Mouse (Mus musculus): ENCODE measurements at regions not wholly inside any gene's neighbourhood (a gene's known extent, or its start where the extent isn't known, plus 50 kb on each side); places are given as distances from the start of the nearest gene placed in this dataset.
"Not testable (repeated sequence)": the region's sequence is repeated elsewhere in the genome, so short reads cannot be mapped to it uniquely, and the experiment has no call there.

DNA sequence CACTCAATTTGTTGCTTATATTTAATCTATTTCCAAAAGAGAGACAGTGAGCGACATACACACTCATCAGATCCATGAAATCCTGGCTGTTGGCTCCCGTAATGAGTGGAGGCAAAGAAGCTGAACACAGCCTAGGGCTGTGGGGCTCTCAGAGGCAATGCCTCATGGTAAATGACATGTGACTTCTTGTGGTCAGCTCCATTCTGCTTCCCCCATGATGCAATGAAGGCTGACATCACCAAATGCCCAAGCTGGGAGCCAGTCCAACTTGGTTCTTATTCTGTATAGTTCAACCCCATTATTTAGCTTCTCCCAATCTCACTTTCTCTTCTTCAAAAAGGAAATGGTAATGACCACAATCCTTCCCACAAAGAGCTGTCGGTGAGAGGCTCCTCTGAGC, 262.5 kb downstream of the Tpbg start:
- Histone ChIP-seq H3K9ac (ENCODE audit: low read length) (no peak overlapping the region), H3K27ac (ENCODE audit: low read length) (no peak overlapping the region), H3K4me1 (replicated peaks; ENCODE audit: control insufficient read depth, insufficient read depth, low read length) (0 out of 2 replicates have a peak, but pooled peaks cover 3% of the 10 kb centered on the region), H3K4me3 (ENCODE audit: low read length) (no peak overlapping the region), H3K36me3 (ENCODE audit: control insufficient read depth, insufficient read depth, low read length) (no peaks in the 10 kb centered on the region), H3K27me3 (ENCODE audit: control insufficient read depth, insufficient read depth, low read depth, low read length) (no peaks in the 10 kb centered on the region), H3K4me2 (ENCODE audit: low read depth, low read length) (no peak overlapping the region), H3K9me3 (ENCODE audit: control insufficient read depth, low read length) (no peaks in the 10 kb centered on the region)
- 66% methylated on average over 3 of the region's 3 CpGs for WGBS
- 0 out of 2 replicates have a peak, but pooled peaks have one; percentile 23 for ATAC-seq (ENCODE audit: low read depth)

DNA sequence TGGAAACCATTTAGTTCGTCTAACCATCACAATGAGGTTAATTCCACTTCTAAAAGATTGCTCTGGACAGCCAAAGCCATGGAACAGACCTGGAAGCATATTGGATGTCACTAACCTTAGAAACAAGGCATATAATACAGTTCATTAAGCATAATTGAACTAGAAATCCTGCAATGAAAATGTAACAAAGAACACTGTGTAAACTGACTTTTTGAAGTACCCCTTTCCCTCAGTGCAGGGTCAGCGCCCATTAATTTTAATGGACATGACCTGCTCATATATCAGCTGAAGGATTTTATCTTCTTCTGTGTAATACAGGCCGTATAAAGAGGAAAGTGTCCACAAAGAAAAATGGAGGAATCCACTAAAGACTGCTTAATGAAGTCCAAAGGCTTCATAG, 263.7 kb downstream of the Tpbg start:
- H3K36me3 ChIP-seq (ENCODE audit: control insufficient read depth, insufficient read depth, low read length) = no peaks in the 10 kb centered on the region
- no peaks in the 10 kb centered on the region for H3K27me3 ChIP-seq (ENCODE audit: control insufficient read depth, insufficient read depth, low read depth, low read length)
- H3K4me2 ChIP-seq (ENCODE audit: low read depth, low read length) = no peak overlapping the region
- peaks cover 6% of the 10 kb centered on the region; the same call in 1 of the 2 replicates for H3K4me1 ChIP-seq (replicated peaks; ENCODE audit: control insufficient read depth, insufficient read depth, low read length)
- WGBS = 75% methylated on average over 3 of the region's 3 CpGs
- H3K27ac ChIP-seq (ENCODE audit: low read length) = no peak overlapping the region
- no peaks in the 10 kb centered on the region for H3K9me3 ChIP-seq (ENCODE audit: control insufficient read depth, low read length)
- no peak overlapping the region for H3K9ac ChIP-seq (ENCODE audit: low read length)
- H3K4me3 ChIP-seq (ENCODE audit: low read length) = no peak overlapping the region
- no peak for ATAC-seq (ENCODE audit: low read depth)

GRCm38 (mm10) chr9:86109906-86110305, 267.7 kb downstream of the Tpbg start:
- Histone ChIP-seq H3K4me3 (ENCODE audit: low read length) (no peak overlapping the region), H3K4me2 (ENCODE audit: low read depth, low read length) (no peak overlapping the region)
- WGBS = 18% methylated on average over 1 of the region's 1 CpGs

DNA sequence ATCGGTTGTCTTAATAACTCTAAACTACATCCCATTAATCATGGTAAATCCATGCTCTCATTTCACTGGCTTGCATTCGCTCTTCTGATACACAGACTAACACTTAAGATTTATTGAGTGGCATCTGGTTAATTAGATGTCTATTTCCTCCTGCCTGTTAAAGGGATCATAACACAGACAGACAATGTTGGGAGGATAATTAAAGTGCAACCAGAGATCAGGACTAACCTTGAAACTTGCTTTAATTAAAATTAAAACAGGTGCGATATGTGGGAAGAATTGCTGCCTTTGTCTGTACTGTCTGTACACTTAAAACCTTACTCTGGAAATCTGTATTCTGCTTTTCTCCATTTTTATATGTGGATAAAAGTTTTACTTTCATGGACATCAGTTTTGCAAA, 277.2 kb downstream of the Tpbg start:
- H3K27me3 ChIP-seq (ENCODE audit: control insufficient read depth, insufficient read depth, low read depth, low read length) = no peaks in the 10 kb centered on the region
- H3K9me3 ChIP-seq (ENCODE audit: control insufficient read depth, low read length) = no peaks in the 10 kb centered on the region
- H3K4me1 ChIP-seq (replicated peaks; ENCODE audit: control insufficient read depth, insufficient read depth, low read length) = no peaks in the 10 kb centered on the region
- H3K9ac ChIP-seq (ENCODE audit: low read length) = no peak overlapping the region
- 79% methylated on average over 3 of the region's 3 CpGs for WGBS
- no peak overlapping the region for H3K4me2 ChIP-seq (ENCODE audit: low read depth, low read length)
- no peak overlapping the region for H3K27ac ChIP-seq (ENCODE audit: low read length)
- no peak for ATAC-seq (ENCODE audit: low read depth)
- H3K36me3 ChIP-seq (ENCODE audit: control insufficient read depth, insufficient read depth, low read length) = no peaks in the 10 kb centered on the region
- H3K4me3 ChIP-seq (ENCODE audit: low read length) = no peak overlapping the region

More at GRCm38 (mm10) chr9:86109906-86110305, 267.7 kb downstream of the Tpbg start:
- H3K9ac ChIP-seq (ENCODE audit: low read length) = no peak overlapping the region
- H3K36me3 ChIP-seq (ENCODE audit: control insufficient read depth, insufficient read depth, low read length) = no peaks in the 10 kb centered on the region
- no peaks in the 10 kb centered on the region for H3K9me3 ChIP-seq (ENCODE audit: control insufficient read depth, low read length)
- H3K27ac ChIP-seq (ENCODE audit: low read length) = no peak overlapping the region
- H3K27me3 ChIP-seq (ENCODE audit: control insufficient read depth, insufficient read depth, low read depth, low read length) = no peaks in the 10 kb centered on the region
- H3K4me1 ChIP-seq (replicated peaks; ENCODE audit: control insufficient read depth, insufficient read depth, low read length) = peaks cover 6% of the 10 kb centered on the region; the same call in 1 of the 2 replicates
- ATAC-seq (ENCODE audit: low read depth) = peak; percentile 89

DNA sequence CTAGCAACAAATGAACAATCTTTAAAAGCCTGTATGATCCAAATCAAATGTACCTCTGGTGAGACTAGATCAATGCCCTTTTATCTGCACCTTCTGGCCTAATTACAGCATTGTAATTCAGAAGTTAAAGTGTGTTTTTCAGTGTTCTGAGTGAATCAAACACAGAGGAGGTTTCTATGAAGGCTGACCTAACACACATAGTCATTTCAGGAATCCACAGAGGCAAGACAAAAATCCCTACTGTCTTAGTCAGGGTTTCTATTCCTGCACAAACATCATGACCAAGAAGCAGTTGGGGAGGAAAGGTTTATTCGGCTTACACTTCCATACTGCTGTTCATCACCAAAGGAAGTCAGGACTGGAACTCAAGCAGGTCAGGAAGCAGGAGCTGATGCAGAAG, 293.4 kb downstream of the Tpbg start:
- H3K27me3 ChIP-seq (ENCODE audit: control insufficient read depth, insufficient read depth, low read depth, low read length); H3K9ac ChIP-seq (ENCODE audit: low read length); H3K27ac ChIP-seq (ENCODE audit: low read length); H3K4me2 ChIP-seq (ENCODE audit: low read depth, low read length); H3K9me3 ChIP-seq (ENCODE audit: control insufficient read depth, low read length); H3K4me3 ChIP-seq (ENCODE audit: low read length); ATAC-seq (ENCODE audit: low read depth); H3K36me3 ChIP-seq (ENCODE audit: control insufficient read depth, insufficient read depth, low read length); H3K4me1 ChIP-seq (replicated peaks; ENCODE audit: control insufficient read depth, insufficient read depth, low read length): not testable (repeated sequence)
- 47% methylated on average over 1 of the region's 1 CpGs for WGBS

DNA sequence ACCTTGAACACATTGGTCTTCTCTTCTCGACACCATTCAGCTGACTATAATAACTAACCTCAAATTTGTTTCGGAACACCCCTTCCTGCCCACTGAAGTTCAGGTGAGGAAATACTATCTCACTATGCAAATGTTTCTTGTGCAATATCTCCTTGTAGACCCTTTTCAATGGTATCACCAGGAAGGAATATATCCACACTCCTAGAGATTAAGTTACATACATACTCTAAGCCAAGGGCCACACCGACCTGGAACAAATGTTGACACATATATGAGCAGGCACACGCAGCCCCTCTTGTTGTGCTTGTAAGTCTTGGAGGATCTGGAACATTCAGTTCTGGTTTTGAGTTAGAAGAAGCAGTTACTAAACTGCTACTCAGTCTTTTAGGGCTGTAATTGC, 303.7 kb downstream of the Tpbg start:
- Histone ChIP-seq H3K27me3 (ENCODE audit: control insufficient read depth, insufficient read depth, low read depth, low read length) (no peaks in the 10 kb centered on the region), H3K9ac (ENCODE audit: low read length) (no peak overlapping the region), H3K4me2 (ENCODE audit: low read depth, low read length) (no peak overlapping the region), H3K36me3 (ENCODE audit: control insufficient read depth, insufficient read depth, low read length) (no peaks in the 10 kb centered on the region), H3K4me3 (ENCODE audit: low read length) (no peak overlapping the region), H3K27ac (ENCODE audit: low read length) (no peak overlapping the region), H3K9me3 (ENCODE audit: control insufficient read depth, low read length) (no peaks in the 10 kb centered on the region), H3K4me1 (replicated peaks; ENCODE audit: control insufficient read depth, insufficient read depth, low read length) (no peaks in the 10 kb centered on the region)
- no peak for ATAC-seq (ENCODE audit: low read depth)
- 82% methylated on average over 4 of the region's 4 CpGs for WGBS

DNA sequence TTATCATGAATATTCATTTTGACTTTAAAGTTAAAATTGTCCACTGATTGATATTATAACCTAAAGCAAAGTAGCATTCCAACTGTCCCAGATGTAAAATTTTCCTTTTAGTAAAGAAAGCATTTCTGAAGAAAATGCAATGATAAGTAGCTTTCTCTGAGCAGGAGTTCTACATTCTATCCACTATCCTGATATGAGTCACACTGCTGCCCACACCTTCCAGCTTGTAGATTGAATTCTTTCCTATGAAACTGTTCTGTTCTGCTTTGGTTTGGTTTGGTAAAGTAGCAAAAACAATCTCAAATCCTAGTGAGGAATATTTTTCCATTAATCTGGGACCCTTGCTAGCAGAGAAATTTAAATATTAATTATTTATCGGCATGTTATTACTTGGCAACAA, 304.4 kb downstream of the Ube2cbp start:
- Histone ChIP-seq H3K27me3 (ENCODE audit: control insufficient read depth, insufficient read depth, low read depth, low read length) (no peaks in the 10 kb centered on the region), H3K9ac (ENCODE audit: low read length) (no peak overlapping the region), H3K9me3 (ENCODE audit: control insufficient read depth, low read length) (no peaks in the 10 kb centered on the region), H3K4me1 (replicated peaks; ENCODE audit: control insufficient read depth, insufficient read depth, low read length) (no peaks in the 10 kb centered on the region), H3K4me3 (ENCODE audit: low read length) (no peak overlapping the region), H3K27ac (ENCODE audit: low read length) (no peak overlapping the region), H3K36me3 (ENCODE audit: control insufficient read depth, insufficient read depth, low read length) (no peaks in the 10 kb centered on the region), H3K4me2 (ENCODE audit: low read depth, low read length) (no peak overlapping the region)
- WGBS = 95% methylated on average over 1 of the region's 1 CpGs
- no peak for ATAC-seq (ENCODE audit: low read depth)

GRCm38 (mm10) chr9:86166362-86167067, 298.2 kb downstream of the Ube2cbp start:
- ATAC-seq (ENCODE audit: low read depth) = no peak
- Histone ChIP-seq H3K4me3 (ENCODE audit: low read length) (no peak overlapping the region), H3K27ac (ENCODE audit: low read length) (no peak overlapping the region), H3K4me1 (replicated peaks; ENCODE audit: control insufficient read depth, insufficient read depth, low read length) (no peaks in the 10 kb centered on the region), H3K9me3 (ENCODE audit: control insufficient read depth, low read length) (no peaks in the 10 kb centered on the region), H3K9ac (ENCODE audit: low read length) (no peak overlapping the region), H3K27me3 (ENCODE audit: control insufficient read depth, insufficient read depth, low read depth, low read length) (no peaks in the 10 kb centered on the region), H3K36me3 (ENCODE audit: control insufficient read depth, insufficient read depth, low read length) (no peaks in the 10 kb centered on the region), H3K4me2 (ENCODE audit: low read depth, low read length) (no peak overlapping the region)
- WGBS = 59% methylated on average over 3 of the region's 3 CpGs

DNA sequence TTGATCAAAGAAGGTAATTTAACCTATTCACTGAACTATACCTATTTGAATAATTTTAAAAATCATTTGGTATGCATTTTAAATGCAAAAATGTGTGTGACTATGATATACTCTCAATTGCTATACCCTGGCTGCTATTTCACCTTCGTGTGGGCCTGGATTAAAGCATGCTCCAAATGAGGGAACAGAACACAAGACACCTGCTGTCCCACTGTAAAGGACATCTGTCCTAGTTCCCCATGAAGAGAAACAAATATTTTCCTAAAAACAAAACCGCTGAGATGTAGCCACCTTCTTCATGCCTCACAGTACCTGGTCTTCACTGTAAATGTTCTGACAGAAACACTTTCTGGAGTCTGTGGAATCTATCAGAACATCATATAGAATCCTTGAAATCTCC, 294.0 kb downstream of the Ube2cbp start:
- H3K27ac ChIP-seq (ENCODE audit: low read length) = no peak overlapping the region
- 71% methylated on average over 2 of the region's 2 CpGs for WGBS
- no peak for ATAC-seq (ENCODE audit: low read depth)

More for the DNA sequence above, 294.0 kb downstream of the Ube2cbp start:
- H3K4me2 ChIP-seq (ENCODE audit: low read depth, low read length) = no peak overlapping the region
- H3K9ac ChIP-seq (ENCODE audit: low read length) = no peak overlapping the region
- no peak overlapping the region for H3K4me3 ChIP-seq (ENCODE audit: low read length)
- no peaks in the 10 kb centered on the region for H3K36me3 ChIP-seq (ENCODE audit: control insufficient read depth, insufficient read depth, low read length)
- H3K9me3 ChIP-seq (ENCODE audit: control insufficient read depth, low read length) = no peaks in the 10 kb centered on the region
- no peaks in the 10 kb centered on the region for H3K4me1 ChIP-seq (replicated peaks; ENCODE audit: control insufficient read depth, insufficient read depth, low read length)
- no peaks in the 10 kb centered on the region for H3K27me3 ChIP-seq (ENCODE audit: control insufficient read depth, insufficient read depth, low read depth, low read length)

Measured in lung, embryonic 16.5 days (tissue).